Mouse (Mus musculus): ENCODE data around the gene Tmem50a. TPM values are rescaled to one million over a fixed set of nuclear protein-coding genes. Genes with fewer than 3 reads are reported as not detected.

Tmem50a gene
- polyA plus RNA-seq, 1 experiment from 2014 or later, result 218 TPM

GRCm38 (mm10) chr4:134867213-134867612 lies 47.6 kb downstream of the Tmem50a start:
- H3K9ac ChIP-seq, result no peak overlapping the region
- H3K36me3 ChIP-seq (replicated peaks), result no peaks in the 10 kb centered on the region
- H3K27ac ChIP-seq, result no peak overlapping the region
- H3K4me3 ChIP-seq, result no peak overlapping the region
- peaks cover 19% of the 10 kb centered on the region for H3K27me3 ChIP-seq (replicated peaks)
- H3K4me2 ChIP-seq, result no peak overlapping the region
- no peaks in the 10 kb centered on the region for H3K9me3 ChIP-seq
- H3K4me1 ChIP-seq, result no peaks in the 10 kb centered on the region
- ATAC-seq (replicated peaks), result no peak
- 90% methylated on average over 8 of the region's 8 CpGs for WGBS

- Histone ChIP-seq H3K27me3 (replicated peaks) (peaks cover 18% of the 10 kb centered on the region), H3K27ac (no peak overlapping the region), H3K36me3 (replicated peaks) (no peaks in the 10 kb centered on the region), H3K4me2 (no peak overlapping the region), H3K9ac (no peak overlapping the region), H3K4me3 (no peak overlapping the region), H3K9me3 (no peaks in the 10 kb centered on the region), H3K4me1 (no peaks in the 10 kb centered on the region)
- WGBS, result 87% methylated on average over 5 of the region's 5 CpGs
- no peak for ATAC-seq (replicated peaks)
These were observed 49.0 kb downstream of the Tmem50a start for GRCm38 (mm10) chr4:134865789-134866188.

- no peak overlapping the region for H3K9ac ChIP-seq
- H3K4me1 ChIP-seq, result no peaks in the 10 kb centered on the region
- no peaks in the 10 kb centered on the region for H3K9me3 ChIP-seq
- 83% methylated on average over 6 of the region's 6 CpGs for WGBS
- H3K27me3 ChIP-seq (replicated peaks), result peaks cover 13% of the 10 kb centered on the region
- no peak overlapping the region for H3K4me2 ChIP-seq
- ATAC-seq (replicated peaks), result no peak
- H3K36me3 ChIP-seq (replicated peaks), result no peaks in the 10 kb centered on the region
- no peak overlapping the region for H3K4me3 ChIP-seq
- no peak overlapping the region for H3K27ac ChIP-seq
These were observed 49.5 kb downstream of the Tmem50a start for GRCm38 (mm10) chr4:134865340-134865739.

- ATAC-seq (replicated peaks), result no peak
- Histone ChIP-seq H3K4me1 (no peaks in the 10 kb centered on the region), H3K4me2 (no peak within 1 kb of the TSS), H3K4me3 (no peak within 1 kb of the TSS), H3K27me3 (replicated peaks) (peaks cover 8% of the 10 kb centered on the region), H3K9me3 (no peaks in the 10 kb centered on the region), H3K36me3 (replicated peaks) (no peaks in the 10 kb centered on the region), H3K27ac (no peak within 1 kb of the TSS), H3K9ac (no peak within 1 kb of the TSS)
- WGBS, result 73% methylated on average over 14 of the region's 14 CpGs
These were observed 50.7 kb downstream of the Tmem50a start, which contains the start of gene Rhd for GRCm38 (mm10) chr4:134863937-134864729. Gene Rhd (plus strand): TSS chr4:134864536.

- H3K4me3 ChIP-seq, result no peak overlapping the region
- no peaks in the 10 kb centered on the region for H3K27me3 ChIP-seq (replicated peaks)
- no peak overlapping the region for H3K4me2 ChIP-seq
- no peaks in the 10 kb centered on the region for H3K4me1 ChIP-seq
- no peaks in the 10 kb centered on the region for H3K36me3 ChIP-seq (replicated peaks)
- H3K9ac ChIP-seq, result no peak overlapping the region
- no peak for ATAC-seq (replicated peaks)
- 84% methylated on average over 7 of the region's 7 CpGs for WGBS
- H3K27ac ChIP-seq, result no peak overlapping the region
- H3K9me3 ChIP-seq, result no peaks in the 10 kb centered on the region
These were observed 51.8 kb downstream of the Tmem50a start for GRCm38 (mm10) chr4:134862996-134863395.

GRCm38 (mm10) chr4:134861884-134862283 lies 52.9 kb downstream of the Tmem50a start:
- no peaks in the 10 kb centered on the region for H3K36me3 ChIP-seq (replicated peaks)
- H3K9ac ChIP-seq, result no peak overlapping the region
- H3K4me1 ChIP-seq, result no peaks in the 10 kb centered on the region
- no peak overlapping the region for H3K27ac ChIP-seq
- H3K4me2 ChIP-seq, result no peak overlapping the region
- WGBS, result 87% methylated on average over 6 of the region's 6 CpGs
- no peak overlapping the region for H3K4me3 ChIP-seq
- no peak for ATAC-seq (replicated peaks)
- H3K27me3 ChIP-seq (replicated peaks), result no peaks in the 10 kb centered on the region
- no peaks in the 10 kb centered on the region for H3K9me3 ChIP-seq

- no peak overlapping the region for H3K27ac ChIP-seq
- no peak overlapping the region for H3K4me3 ChIP-seq
- peaks cover 4% of the 10 kb centered on the region; the same call in 1 of the 2 replicates for H3K27me3 ChIP-seq (replicated peaks)
- no peak overlapping the region for H3K4me2 ChIP-seq
- no peak overlapping the region for H3K9ac ChIP-seq
- 90% methylated on average over 4 of the region's 4 CpGs for WGBS
- ATAC-seq (replicated peaks), result no peak
- no peaks in the 10 kb centered on the region for H3K4me1 ChIP-seq
- no peaks in the 10 kb centered on the region for H3K9me3 ChIP-seq
- no peaks in the 10 kb centered on the region for H3K36me3 ChIP-seq (replicated peaks)
These were observed 56.3 kb downstream of the Tmem50a start for GRCm38 (mm10) chr4:134858494-134858893.

- Histone ChIP-seq H3K4me1 (peaks cover 6% of the 10 kb centered on the region), H3K9ac (no peak overlapping the region), H3K27me3 (replicated peaks) (peaks cover 4% of the 10 kb centered on the region; the same call in 1 of the 2 replicates), H3K27ac (no peak overlapping the region), H3K9me3 (no peaks in the 10 kb centered on the region), H3K4me2 (no peak overlapping the region), H3K36me3 (replicated peaks) (no peaks in the 10 kb centered on the region), H3K4me3 (no peak overlapping the region)
- no peak for ATAC-seq (replicated peaks)
- 32% methylated on average over 5 of the region's 5 CpGs for WGBS
These were observed 58.3 kb downstream of the Tmem50a start for GRCm38 (mm10) chr4:134856501-134856900.

- H3K9ac ChIP-seq, result no peak overlapping the region
- H3K9me3 ChIP-seq, result no peaks in the 10 kb centered on the region
- H3K4me1 ChIP-seq, result peaks cover 11% of the 10 kb centered on the region
- H3K4me3 ChIP-seq, result no peak overlapping the region
- WGBS, result 63% methylated on average over 5 of the region's 5 CpGs
- H3K27me3 ChIP-seq (replicated peaks), result peaks cover 4% of the 10 kb centered on the region; the same call in 1 of the 2 replicates
- ATAC-seq (replicated peaks), result no peak
- no peak overlapping the region for H3K27ac ChIP-seq
- H3K36me3 ChIP-seq (replicated peaks), result no peaks in the 10 kb centered on the region
- H3K4me2 ChIP-seq, result no peak overlapping the region
These were observed 58.8 kb downstream of the Tmem50a start for GRCm38 (mm10) chr4:134856056-134856455.

- Histone ChIP-seq H3K4me1 (peaks cover 18% of the 10 kb centered on the region), H3K9me3 (no peaks in the 10 kb centered on the region), H3K27me3 (replicated peaks) (peaks cover 4% of the 10 kb centered on the region; the same call in 1 of the 2 replicates), H3K4me2 (no peak overlapping the region), H3K36me3 (replicated peaks) (no peaks in the 10 kb centered on the region), H3K9ac (no peak overlapping the region), H3K27ac (no peak overlapping the region), H3K4me3 (no peak overlapping the region)
- WGBS, result 52% methylated on average over 3 of the region's 3 CpGs
- ATAC-seq (replicated peaks), result no peak
These were observed 59.5 kb downstream of the Tmem50a start for GRCm38 (mm10) chr4:134855371-134855770.

- Histone ChIP-seq H3K27me3 (replicated peaks) (peaks cover 4% of the 10 kb centered on the region; the same call in 1 of the 2 replicates), H3K9me3 (no peaks in the 10 kb centered on the region), H3K36me3 (replicated peaks) (no peaks in the 10 kb centered on the region), H3K27ac (peak overlapping the region; percentile 100), H3K4me2 (peak overlapping the region; percentile 51), H3K9ac (peak overlapping the region; percentile 96), H3K4me3 (peak overlapping the region; percentile 99), H3K4me1 (peaks cover 30% of the 10 kb centered on the region)
- WGBS, result 1% methylated on average over 90 of the region's 91 CpGs
- peak; percentile 97 for ATAC-seq (replicated peaks)
These were observed 61.0 kb downstream of the Tmem50a start for GRCm38 (mm10) chr4:134853637-134854485.

GRCm38 (mm10) chr4:134853259-134853636 lies 61.6 kb downstream of the Tmem50a start, which contains the start of gene Maco1:
Gene Maco1 (minus strand): TSS chr4:134853345.
- peak within 1 kb of the TSS; percentile 99 for H3K4me3 ChIP-seq
- WGBS, result 0% methylated on average over 38 of the region's 38 CpGs
- no peaks in the 10 kb centered on the region for H3K36me3 ChIP-seq (replicated peaks)
- ATAC-seq (replicated peaks), result peak; percentile 98
- peaks cover 4% of the 10 kb centered on the region; the same call in 1 of the 2 replicates for H3K27me3 ChIP-seq (replicated peaks)
- peak within 1 kb of the TSS; percentile 100 for H3K27ac ChIP-seq
- H3K4me1 ChIP-seq, result peaks cover 31% of the 10 kb centered on the region
- H3K9ac ChIP-seq, result peak within 1 kb of the TSS; percentile 99
- peak within 1 kb of the TSS; percentile 61 for H3K4me2 ChIP-seq
- no peaks in the 10 kb centered on the region for H3K9me3 ChIP-seq
